ENCODE assay signal across 10 mouse cellular contexts in genomic region chr17:10037799-10038445, GRCm38 (mm10).
A peak's percentile ranks its signal among the peaks of the same experiment; 100 is the strongest.
DNase-seq lines count a peak whose midpoint lies in the region; ATAC-seq lines count a peak whose summit lies in the region.
"Had no signal": no experiment of that assay in that cellular context is flagged by ENCODE, and none has a peak within 500 bp of the region (broad histone marks: within the 10 kb centered on the region; RNA-seq: fewer than 3 reads in every experiment).

No protein-coding gene starts in this region.

- no peak overlapping the region for H3K9ac ChIP-seq in kidney, embryonic 16.5 days (replicated peaks; ENCODE audit: low read length)
- H3K9ac ChIP-seq: liver, embryonic 15.5 days had no signal

- H3K36me3 ChIP-seq in kidney, embryonic 16.5 days (ENCODE audit: insufficient read depth, low read length) = no peaks in the 10 kb centered on the region
- no peaks in the 10 kb centered on the region for H3K36me3 ChIP-seq in heart, embryonic 10.5 days
- H3K36me3 ChIP-seq: liver, embryonic 15.5 days had no signal

- no peaks in the 10 kb centered on the region for H3K27me3 ChIP-seq in kidney, embryonic 16.5 days (ENCODE audit: insufficient read depth, low read length)
- H3K27me3 ChIP-seq in heart, embryonic 10.5 days (ENCODE audit: insufficient read depth, poor library complexity, severe bottlenecking) = no peaks in the 10 kb centered on the region
- H3K27me3 ChIP-seq: liver, embryonic 15.5 days had no signal

- WGBS in kidney, embryonic 16.5 days = 54% methylated on average over 14 of the region's 14 CpGs
- WGBS in heart, embryonic 10.5 days = 52% methylated on average over 14 of the region's 14 CpGs

- intact Hi-C loops in heart, postnatal 36 days (cut with DNase I) = loop anchor here (2.0 to 5.0 kb wide), 3 partner anchors 91 to 279 kb away; no protein-coding TSS in a partner anchor

- no peak overlapping the region for H3K4me3 ChIP-seq in kidney, embryonic 16.5 days (ENCODE audit: low read length)
- no peak overlapping the region for H3K4me3 ChIP-seq in heart, embryonic 10.5 days
- H3K4me3 ChIP-seq: liver, embryonic 15.5 days had no signal

- DNase-seq in kidney, adult 11 months = peak; percentile 18
- no peak for DNase-seq in heart, embryonic 10.5 days (ENCODE audit: low spot score)
- DNase-seq in heart, postnatal 36 days = peak; percentile 29 to 35
- DNase-seq in lung, postnatal 25 days (ENCODE audit: low spot score) = peak; percentile 85
- no peak for DNase-seq in frontal cortex, postnatal 25 days (ENCODE audit: low spot score in 2 of 2)
- DNase-seq: layer of hippocampus, adult 9-11 months; thymus, postnatal 36 days had no signal

- no peak overlapping the region for H3K4me2 ChIP-seq in kidney, embryonic 16.5 days (replicated peaks; ENCODE audit: low read depth, low read length)
- H3K4me2 ChIP-seq: liver, embryonic 15.5 days had no signal

- ATAC-seq in kidney, embryonic 16.5 days (ENCODE audit: low FRiP score, low TSS enrichment) = no peak
- ATAC-seq in inflammation-experienced regulatory T-cells, adult 6 months = no peak

- H3K9me3 ChIP-seq in kidney, embryonic 16.5 days (ENCODE audit: low read length) = no peaks in the 10 kb centered on the region
- H3K9me3 ChIP-seq in heart, embryonic 10.5 days = no peaks in the 10 kb centered on the region
- H3K9me3 ChIP-seq: liver, embryonic 15.5 days had no signal

- H3K4me1 ChIP-seq in kidney, embryonic 16.5 days (ENCODE audit: insufficient read depth, low read length) = peaks cover 6% of the 10 kb centered on the region; the same call in 1 of the 2 replicates
- peaks cover 40% of the 10 kb centered on the region for H3K4me1 ChIP-seq in heart, embryonic 10.5 days

- no peak overlapping the region for H3K27ac ChIP-seq in kidney, embryonic 16.5 days (ENCODE audit: low read length)
- peak overlapping the region; percentile 69; the same call in 1 of the 2 replicates for H3K27ac ChIP-seq in heart, embryonic 10.5 days
- H3K27ac ChIP-seq: liver, embryonic 15.5 days had no signal

Comparison
In these comparisons a context has a peak if more than half of its experiments do, and no peak if none do; other contexts are left out.
1. DNase-seq: peak in kidney, adult 11 months (single experiment), heart, postnatal 36 days (2 of 2) and lung, postnatal 25 days (single experiment); none in heart, embryonic 10.5 days (single experiment) and frontal cortex, postnatal 25 days (0 of 2).